Mouse (Mus musculus) right cerebral cortex, adult 2 months (tissue): ENCODE data around the gene Foxo3.

Experiments
- DNase-seq, 2 experiments: peaks; one replicate each; pipeline ENCODE4 v3.0.0; 2021 to 2022; ENCODE audit warnings: low spot score in 2 of 2

The Foxo3 gene

DNA sequence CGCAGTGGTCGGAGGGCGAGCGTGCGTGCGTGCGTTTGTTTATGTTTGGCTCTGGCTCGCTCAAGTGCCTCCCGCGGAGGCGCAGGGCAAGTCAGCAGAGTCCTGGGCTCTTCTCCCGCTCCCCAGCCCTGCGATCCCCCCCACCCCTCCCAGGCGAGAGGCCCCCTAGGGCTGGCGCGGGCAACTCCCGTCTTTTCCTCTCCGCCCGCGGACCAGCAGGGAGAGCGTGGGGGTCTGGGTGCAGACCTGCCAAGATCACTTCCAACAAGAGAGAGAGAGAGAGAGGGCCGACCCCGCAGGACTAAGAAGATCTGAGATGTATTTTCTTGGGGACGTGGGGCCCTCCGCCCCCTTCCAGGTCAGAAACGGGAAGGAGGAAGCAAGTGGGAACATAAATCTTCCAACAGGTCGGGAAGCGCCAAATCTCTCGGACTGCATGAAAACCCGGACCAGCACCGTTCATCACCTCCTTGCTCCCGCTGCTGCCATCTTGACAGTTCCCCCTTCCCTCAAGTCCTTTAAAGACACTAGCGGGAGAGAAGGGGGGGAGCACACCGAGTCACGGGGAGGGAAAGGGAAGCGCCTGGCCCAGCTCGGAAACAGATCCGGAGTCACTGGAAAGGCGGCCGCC lies 569 bp downstream of the Foxo3 start:
- no peak for DNase-seq

DNA sequence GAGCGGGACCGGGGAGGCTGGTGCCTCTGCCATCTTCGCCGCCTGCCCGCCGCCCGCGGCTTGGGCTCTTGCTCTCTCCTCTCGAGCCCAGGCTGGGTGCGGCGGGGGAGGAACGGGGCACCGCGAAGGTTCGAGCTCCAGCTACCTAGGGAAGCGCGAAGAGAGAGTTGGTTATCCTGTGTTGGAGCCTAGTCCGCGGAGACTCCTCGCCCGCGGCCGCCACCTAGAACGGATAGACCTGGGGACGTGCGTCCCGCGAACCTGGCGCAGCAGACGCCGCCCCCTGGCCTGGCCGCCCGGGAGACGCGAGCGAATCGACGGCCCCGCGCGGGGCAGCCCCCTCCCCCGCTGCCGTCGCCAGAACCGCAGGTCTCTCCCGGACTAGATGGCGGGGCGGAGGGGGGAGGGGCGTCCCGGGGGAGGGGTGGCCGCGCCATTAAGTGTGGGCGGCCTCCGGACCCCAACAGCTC lies 1.1 kb downstream of the Foxo3 start:
- peak; percentile 39 to 55 for DNase-seq

DNA sequence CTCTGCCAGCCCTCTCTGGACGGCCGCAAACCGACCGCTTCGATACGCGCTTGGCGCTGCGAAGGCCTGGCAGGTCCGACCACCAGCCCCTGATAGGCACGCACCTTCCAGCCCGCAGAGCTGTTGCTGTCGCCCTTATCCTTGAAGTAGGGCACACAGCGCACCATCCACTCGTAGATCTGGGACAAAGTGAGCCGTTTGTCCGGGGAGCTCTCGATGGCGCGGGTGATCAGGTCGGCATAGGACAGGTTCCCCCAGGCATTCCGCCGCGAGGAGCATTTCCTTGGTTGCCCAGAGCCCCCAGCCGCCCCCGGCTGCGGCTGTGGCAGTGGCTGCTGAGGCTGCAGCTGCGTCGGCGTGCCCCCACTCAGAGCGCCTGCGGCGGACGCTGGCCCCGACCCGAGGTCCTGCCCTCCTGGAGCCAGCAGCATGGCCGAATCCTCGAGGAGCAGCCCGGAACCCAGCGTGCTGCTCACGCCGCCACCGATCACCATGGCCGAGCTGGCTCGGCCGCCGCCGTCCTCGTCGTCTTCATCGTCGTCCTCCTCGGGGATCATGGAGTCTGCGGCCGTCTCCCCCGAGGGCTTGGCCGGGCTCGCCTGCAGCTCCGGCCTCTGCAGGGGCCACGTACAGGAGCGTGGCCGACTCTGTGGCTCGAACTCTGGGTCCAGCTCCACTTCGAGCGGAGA lies 1.7 kb downstream of the Foxo3 start:
- DNase-seq = peak in 1 of 2 experiments; percentile 36

DNA sequence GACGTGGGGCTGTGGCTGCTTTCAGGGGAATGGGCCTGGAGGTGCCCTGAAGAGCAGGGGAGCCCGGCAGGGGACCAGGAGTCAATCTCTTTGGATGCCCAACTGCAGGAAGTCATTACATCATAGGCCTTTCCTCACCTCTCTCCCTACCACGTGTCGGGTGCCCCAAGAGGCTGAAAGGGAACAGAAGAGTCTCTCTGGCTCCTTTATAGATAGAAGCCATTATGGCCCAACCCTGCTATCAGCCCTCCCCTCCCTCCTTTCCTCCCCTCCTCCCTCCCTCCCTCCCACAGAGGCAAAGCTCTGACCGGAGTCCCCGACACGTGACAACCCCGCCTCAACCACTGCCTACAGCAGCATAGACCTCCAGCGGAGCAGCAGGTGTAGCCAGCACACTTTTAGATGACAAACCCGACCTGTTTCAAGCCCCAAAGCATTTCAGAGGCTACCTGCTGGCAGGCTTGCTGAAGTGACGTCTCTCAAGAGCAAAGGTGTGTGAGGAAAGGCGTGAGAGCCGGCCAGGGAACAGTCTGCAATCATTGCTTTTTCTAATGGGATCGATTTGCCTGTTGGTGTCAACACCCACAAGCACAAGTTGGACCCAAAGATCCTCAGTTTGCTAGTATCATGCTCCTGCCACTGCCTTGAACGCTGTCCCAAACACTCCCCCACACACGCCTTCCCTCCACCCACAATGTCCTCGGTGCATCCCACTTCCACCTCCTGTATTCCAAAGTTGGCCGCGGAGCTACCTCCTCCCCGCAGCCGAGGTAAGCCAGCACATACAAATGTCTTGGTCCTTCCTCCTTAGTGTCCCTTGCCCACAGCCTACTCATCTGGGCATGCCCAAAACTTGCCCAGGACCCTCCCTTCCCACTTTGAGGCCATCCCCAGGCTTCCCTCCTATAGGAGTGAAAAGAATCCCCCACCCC lies 2.5 kb downstream of the Foxo3 start:
- peak; percentile 31 to 45 for DNase-seq

DNA sequence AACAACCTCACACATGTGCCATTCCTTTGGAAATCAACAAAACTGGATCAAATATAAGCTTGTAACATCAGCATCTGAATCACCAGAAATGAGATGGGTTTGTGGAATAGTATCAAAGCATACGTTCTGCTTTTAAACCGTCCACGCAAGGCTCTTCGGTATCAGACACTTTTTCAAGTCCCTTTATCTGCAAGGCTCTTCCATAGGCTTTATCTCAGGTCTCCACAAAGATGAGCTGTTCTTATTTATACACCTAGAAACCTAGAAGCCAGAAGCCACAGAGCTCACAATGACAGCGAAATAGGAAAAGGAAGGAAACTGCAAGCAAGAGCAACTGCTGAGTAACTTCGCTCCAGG lies 3.2 kb downstream of the Foxo3 start:
- no peak for DNase-seq

DNA sequence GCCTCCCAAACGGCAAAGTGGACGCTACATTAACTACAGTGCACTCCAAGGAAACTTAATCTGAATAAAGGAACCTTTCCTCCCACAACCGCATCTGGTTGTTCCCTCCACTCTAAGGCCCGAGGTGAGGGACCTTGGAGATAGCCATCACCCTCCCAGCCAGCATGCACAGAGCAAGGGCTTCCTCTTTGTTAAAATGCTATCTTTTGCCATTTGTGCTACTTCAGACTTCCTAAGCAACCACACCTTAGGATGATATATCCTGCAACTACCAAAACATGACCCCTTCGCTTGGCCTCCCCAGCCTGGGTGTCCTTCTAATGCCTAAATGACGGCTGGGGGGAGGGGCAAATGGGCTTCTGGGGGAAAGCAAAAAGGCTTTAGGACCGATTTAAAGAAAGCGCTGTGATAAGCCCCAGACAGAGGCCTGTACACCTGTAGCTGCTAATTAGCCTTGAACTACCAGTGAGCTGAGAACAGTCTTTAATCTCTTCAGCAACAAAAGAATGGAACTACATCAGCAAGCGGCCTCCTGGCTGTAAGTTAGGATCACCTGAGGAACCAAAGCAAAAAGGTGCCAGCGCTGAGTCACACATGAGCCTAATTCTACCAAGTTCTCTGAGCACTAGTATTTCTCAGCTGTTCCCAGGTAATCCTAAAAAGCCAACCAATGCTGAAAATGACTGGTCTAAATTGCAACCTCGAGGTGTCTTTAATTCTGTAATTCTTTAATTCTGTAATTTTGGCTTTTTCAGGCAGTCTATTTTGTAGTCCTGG lies 4.9 kb downstream of the Foxo3 start:
- no peak for DNase-seq

DNA sequence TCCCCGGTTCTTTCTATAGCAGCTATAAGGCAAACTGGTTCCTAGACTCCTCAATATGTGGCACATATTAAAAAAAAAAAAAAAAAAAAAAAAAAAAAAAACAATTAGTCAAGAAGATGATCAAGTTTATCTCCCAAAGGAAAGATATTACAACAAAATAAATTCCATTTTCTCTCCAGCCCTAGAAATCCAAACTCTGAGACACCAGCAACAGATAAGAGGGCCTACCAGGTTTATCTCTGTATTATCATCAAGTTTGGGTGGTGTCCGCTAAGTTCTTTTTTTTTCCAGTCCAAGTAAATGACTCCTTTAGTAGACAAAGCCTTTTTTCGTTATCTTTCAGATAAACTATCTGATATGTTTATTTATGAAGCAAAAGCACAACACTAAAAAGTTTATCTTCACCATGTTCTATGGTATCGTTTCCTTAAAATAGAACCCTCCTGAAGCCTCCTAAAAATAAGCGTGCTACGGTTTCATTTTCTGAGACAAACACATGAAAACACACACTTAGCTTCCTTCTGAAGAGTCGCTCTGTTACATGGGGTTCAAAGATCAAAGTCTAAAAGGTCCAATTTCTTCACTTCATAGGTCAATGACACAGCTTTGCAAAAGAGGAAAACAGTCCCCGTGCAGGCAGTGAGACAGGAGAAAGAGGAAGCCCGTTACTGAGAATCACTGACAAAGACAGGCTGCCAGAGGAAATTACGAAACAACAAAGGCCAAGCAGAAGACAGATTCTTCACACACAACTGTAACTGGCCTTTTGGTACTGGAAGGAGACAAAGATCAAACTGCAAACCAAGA lies 6.1 kb downstream of the Foxo3 start:
- DNase-seq = no peak

DNA sequence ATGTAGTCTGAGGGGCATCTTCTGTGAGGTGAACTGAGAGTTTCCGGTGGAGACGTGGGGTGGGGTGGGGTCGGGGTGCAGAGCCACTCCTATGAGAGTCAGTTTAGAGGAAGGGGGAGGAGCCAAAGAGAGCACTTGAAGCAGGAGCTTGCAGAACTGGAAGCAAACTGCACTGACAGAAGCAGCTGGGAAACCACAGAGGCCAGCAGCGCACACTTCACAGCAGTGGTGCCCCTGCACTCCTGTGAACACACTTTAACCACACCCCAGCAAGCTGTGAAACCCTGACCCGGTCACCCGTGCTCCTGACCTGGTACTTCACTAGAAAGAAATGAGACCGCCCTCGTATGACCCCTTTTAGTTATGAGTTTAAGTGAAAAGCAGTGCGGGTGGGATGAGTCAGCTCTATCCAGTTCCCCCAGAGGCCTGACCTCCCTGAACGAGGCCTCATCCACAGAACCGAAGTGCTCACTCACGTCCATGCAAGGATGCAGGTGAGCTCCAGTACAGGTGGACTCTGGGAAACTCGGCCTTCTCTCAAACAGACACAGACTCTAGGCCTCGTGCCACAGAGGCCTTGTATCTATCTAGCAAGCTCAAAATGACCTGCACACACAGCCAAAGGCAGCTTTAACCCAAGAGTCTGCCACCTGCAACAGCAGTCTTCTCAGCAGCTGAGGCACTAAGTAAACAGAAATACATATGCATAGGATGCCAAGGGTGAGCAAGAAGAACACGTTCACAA lies 7.1 kb downstream of the Foxo3 start:
- no peak for DNase-seq

DNA sequence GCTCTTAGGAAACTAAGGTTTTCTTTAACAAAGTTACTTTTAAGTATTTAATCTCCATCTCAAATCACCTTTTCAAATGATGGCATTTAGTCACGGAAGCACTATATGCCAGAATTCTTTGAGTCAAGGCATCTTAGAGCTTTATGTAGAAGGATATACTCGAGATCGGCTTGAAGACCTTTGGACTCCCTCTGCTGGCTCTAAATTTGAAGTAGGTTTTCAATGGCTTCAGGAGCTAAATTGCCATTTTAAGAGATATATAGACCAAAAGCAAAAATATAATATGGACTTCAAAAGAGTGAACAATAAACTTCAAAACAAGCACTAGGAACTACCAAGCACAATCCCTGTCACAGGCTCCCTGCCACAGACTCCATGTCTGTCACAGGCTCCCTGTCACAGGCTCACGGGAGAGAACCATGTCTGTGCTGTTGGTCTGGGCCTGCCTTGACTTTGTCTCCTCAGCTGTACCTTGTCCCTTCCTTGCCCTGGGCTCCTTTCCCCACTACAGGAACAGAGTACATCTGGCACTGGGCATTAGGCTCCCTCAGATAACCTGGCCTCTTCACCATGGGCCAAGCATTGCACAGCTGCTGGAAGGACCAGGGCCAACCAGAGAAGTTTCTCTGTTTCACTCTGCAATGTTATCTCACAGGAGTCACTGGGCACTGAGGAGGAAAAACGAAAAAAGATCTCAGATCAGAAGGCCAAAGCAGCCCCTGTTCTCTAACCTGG lies 8.6 kb downstream of the Foxo3 start:
- no peak for DNase-seq

DNA sequence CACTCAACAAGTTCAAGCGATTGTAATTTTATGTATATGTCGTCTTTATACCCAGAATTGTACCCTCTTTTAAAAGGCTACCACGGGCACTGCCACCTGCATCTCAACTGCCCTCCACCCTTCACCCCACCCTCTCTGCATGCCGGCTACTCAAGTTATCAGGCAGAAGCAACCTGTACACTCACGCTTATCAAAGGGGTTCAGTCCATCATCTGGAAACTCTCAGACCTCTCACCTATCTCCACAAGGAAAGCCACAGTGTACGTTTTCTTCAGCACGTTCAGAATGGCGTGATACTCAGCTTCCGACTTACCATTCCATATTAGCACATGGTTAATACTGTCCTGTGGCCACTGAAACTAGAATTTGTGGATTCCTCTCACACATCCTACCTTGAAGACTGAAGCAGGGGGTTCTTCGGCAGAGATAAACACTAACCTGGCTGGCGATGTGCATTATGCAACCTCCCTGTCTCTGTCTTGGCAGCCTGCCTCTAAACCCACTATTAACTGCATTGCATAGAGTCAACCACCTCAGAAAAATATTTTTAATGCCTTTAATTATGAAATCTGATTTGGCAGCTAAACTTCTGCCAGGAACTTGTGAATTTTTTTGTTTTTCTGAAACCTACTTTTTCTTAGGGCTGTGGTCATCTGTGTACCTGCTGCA lies 11.4 kb downstream of the Foxo3 start:
- DNase-seq = no peak

DNA sequence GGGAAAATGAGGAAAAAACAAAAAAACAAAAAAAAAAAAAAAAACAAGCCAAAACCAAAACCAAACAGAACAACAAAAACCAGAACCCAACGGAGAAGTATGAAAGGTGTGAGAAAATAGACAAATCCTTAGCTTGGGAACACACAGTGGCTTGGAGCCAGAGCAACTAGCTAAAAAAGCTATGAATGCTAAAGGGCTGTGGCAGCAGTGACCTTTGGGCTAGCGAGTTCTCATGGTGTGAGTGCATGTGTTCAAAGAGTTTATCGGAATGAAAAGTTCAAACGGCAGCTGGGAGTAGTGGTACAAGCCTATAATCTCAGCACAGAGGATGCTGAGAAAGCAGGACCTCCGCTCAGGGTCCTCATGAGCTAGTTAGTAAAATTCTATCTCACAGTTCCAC lies 12.4 kb downstream of the Foxo3 start:
- DNase-seq = no peak

DNA sequence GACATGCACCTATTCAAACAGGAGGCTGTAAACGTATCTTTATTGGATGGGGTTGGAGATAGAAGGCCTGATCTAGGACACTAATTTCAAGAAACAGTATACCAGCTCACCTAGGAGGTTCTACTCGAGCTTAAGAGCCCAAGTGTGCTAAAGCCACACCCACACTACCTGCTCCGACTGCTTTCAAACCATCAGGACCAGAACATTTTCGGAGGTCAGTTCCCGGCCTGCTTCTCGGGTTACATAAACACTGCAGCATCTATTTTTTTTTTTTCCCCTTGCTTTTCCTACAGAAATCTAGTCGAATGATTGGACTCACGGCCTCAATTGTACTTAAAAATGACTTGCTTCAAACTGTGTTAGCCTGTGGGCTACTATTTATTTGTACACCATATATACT lies 12.9 kb downstream of the Foxo3 start:
- no peak for DNase-seq

DNA sequence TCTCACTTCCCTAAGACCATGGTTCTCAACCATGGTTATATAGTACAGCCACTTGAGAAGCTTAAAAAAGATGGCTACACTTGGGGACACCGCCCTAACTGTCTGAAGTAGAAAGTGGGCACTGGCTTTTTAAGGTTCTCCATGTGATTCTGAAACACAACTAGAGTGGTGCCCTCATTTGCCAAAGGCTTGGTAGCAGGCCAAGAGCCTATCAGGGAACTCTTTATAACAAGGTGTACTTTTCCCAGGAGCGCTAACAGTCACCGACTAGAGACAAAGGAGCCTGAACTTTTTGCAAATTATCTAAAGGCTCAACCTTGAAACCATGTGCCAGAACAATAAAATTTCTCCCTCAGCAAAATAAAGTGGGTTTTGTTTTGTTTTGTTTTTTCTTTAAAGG lies 14.5 kb downstream of the Foxo3 start:
- no peak for DNase-seq

DNA sequence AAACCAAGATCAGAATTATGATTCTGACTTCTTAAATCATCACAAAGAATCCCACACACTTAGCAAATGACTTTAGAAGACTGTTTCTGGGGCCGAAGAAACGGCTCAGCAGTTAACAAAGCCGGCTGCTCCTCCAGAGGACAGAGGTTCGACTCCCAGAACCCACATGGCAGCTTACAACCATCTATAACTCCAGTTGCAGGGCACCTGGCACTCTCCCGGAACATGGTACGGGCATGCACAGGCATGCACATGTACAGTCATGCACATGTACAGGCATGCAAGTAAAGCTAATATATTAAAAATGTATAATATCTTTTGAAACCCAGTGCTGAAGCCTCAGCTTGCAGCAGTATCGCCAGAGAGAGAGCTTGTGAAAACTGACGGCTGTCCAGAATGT lies 15.5 kb downstream of the Foxo3 start:
- no peak for DNase-seq

DNA sequence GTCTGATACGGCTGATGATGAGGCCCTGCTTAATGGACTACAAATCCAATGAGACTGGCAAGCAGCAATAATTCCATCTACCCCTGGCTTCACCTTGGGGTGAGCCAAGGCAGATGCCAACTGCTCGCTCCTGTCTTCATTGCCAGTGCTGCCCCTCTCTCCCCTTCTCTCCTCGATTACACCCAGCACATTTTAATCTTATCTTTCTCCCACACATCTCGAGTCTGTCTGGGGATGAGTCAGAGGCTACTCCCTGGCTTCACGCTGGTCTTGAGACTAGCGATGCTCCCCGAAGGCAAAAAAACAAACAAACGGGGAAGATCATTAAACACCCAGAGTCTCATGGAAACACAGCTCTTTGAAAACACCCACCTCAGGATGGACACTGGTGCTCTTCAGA lies 16.0 kb downstream of the Foxo3 start:
- no peak for DNase-seq

DNA sequence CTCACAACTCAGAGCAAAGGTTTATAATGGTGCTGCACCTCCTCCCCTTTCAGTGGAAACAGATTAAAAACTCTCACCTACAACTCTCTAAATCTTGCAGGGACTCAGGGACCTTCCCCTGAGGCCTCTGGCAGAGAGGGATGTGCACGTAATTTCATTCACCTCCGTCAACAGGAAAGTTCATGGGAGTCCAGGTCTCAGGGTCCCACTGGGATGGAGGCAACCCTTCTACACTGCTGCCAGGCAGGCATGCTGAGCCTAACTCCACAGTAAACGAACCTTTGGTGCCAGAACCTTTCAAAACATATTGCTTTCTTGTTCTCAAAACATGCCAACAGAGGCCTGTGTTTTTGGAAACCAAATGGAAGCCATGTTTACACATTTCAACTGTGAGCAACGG lies 17.0 kb downstream of the Foxo3 start:
- no peak for DNase-seq

DNA sequence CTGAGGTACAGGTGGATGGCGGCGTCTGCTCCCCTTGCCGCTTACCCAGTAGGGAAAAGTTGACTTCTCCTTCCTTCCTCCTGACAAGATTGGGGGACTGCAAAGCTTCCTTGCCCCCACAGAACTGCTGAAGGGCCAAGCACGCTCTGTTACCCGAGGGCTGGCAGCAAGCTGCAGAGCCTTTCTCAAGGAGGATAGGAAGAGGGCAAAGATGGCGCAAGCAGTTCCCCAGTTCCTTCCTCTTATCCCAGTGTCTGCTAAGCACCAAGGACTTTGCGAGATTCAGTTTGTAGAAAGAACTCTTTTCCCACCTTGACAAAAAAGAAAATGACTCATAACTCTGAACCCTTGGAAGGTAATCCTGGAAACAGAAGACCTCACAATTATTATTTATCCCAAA lies 18.6 kb downstream of the Foxo3 start:
- no peak for DNase-seq

DNA sequence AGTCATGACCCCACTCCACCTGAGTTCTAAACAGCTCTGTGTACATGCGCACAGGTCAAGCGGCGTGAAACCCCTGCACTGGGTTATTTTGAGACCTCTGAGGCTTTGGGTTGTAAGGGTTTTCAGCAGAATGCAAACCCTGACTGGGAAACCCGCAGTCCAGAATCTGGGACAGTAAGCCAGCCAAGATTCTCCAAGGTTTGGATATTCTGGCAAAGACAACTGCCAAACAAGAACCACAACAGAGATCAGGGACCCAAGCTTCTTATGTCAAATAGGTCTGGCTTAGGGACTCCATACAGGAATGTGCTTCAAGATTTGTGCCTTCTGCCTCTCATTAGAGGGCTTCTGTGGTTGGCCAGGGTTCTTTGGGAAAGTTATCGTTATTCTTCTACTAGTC lies 21.8 kb downstream of the Foxo3 start:
- DNase-seq = no peak

DNA sequence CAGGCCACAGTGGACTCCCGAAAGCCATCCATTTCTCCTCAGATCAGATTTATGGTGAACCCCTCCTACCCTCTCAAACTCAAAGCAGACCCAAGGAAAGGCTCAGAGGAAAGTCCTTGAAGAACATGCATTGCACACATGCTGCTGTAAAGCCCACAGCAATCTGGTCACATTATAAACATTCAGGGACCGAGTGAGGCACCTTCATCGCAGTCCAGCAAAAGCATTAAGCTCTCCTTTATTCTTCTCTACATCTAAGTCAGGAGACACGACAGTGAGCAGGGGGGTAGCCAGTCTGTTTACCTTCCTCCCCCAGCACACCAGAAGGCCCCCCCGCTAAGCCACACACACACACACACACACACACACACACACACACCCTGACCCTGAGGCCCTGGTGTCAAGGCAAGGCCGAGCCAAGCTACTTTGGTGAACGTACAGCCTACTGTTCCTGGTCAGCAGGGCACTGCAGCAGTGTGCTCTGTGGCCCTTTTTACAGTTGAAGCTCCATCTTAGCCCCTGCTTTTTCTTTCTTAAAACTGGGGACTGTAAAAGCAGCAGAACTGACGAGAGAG lies 24.7 kb downstream of the Foxo3 start:
- no peak for DNase-seq
